Mouse (Mus musculus) E14TG2a.4 (cell line): ENCODE data around the gene Pax4.
A peak's percentile ranks its signal among the peaks of the same experiment; 100 is the strongest.

Source experiments
- H3K27me3 ChIP-seq: 2 replicates; pipeline ENCODE4 v1.6.1; 2014; ENCODE audit warnings: low read length, control low read depth; ENCODE audit not compliant: insufficient read depth
- H3K36me3 ChIP-seq: 2 replicates; pipeline ENCODE4 v1.6.1; 2014; ENCODE audit warnings: low read length, control low read depth; ENCODE audit not compliant: insufficient read depth
- H3K4me1 ChIP-seq: replicated peaks from 2 replicates; pipeline ENCODE4 v1.6.1; 2014; ENCODE audit warnings: low read depth, low read length, control low read depth
- H3K4me3 ChIP-seq: replicated peaks from 2 replicates; pipeline ENCODE4 v1.5.1; 2014; ENCODE audit warnings: mild to moderate bottlenecking, low read length
- H3K9me3 ChIP-seq: 2 replicates; pipeline ENCODE4 v1.6.1; 2014; ENCODE audit warnings: low read length, control low read depth
- CTCF ChIP-seq: conservative IDR thresholded peaks from 2 replicates; pipeline ENCODE4 v1.5.1; 2014; ENCODE audit warnings: low read length
- NANOG ChIP-seq: IDR thresholded peaks from 2 replicates; pipeline ENCODE4 v1.6.1; 2014; ENCODE audit warnings: borderline replicate concordance, low read length, mixed read lengths
- POU5F1 ChIP-seq: IDR thresholded peaks from 2 replicates; pipeline ENCODE4 v1.6.1; 2014; ENCODE audit warnings: low read length, borderline replicate concordance

Gene Pax4

GRCm38 (mm10) chr6:28464630-28465029 lies 15.5 kb upstream of the Pax4 start:
- H3K4me1 ChIP-seq = no peaks in the 10 kb centered on the region
- TF ChIP-seq CTCF (no peak), POU5F1 (no peak), NANOG (no peak)
- 0 out of 2 replicates have a peak, but pooled peaks cover 3% of the 10 kb centered on the region for H3K27me3 ChIP-seq
- H3K9me3 ChIP-seq = peaks cover 32% of the 10 kb centered on the region
- no peaks in the 10 kb centered on the region for H3K36me3 ChIP-seq
- no peak overlapping the region for H3K4me3 ChIP-seq

- H3K4me1 ChIP-seq = no peaks in the 10 kb centered on the region
- 0 out of 2 replicates have a peak, but pooled peaks cover 3% of the 10 kb centered on the region for H3K27me3 ChIP-seq
- peaks cover 68% of the 10 kb centered on the region for H3K9me3 ChIP-seq
- no peak overlapping the region for H3K4me3 ChIP-seq
- H3K36me3 ChIP-seq = no peaks in the 10 kb centered on the region
- TF ChIP-seq CTCF (no peak), NANOG (no peak), POU5F1 (no peak)
Measured at GRCm38 (mm10) chr6:28460534-28460933, 11.4 kb upstream of the Pax4 start.

- Histone ChIP-seq H3K36me3 (no peaks in the 10 kb centered on the region), H3K4me3 (no peak overlapping the region), H3K9me3 (peaks cover 79% of the 10 kb centered on the region), H3K27me3 (0 out of 2 replicates have a peak, but pooled peaks cover under 1% of the 10 kb centered on the region), H3K4me1 (no peaks in the 10 kb centered on the region)
- TF ChIP-seq NANOG (no peak), CTCF (no peak), POU5F1 (no peak)
Measured at GRCm38 (mm10) chr6:28459221-28459668, 10.1 kb upstream of the Pax4 start.

GRCm38 (mm10) chr6:28450977-28451376 lies 1.8 kb upstream of the Pax4 start:
- H3K4me3 ChIP-seq = peak overlapping the region; percentile 72
- H3K27me3 ChIP-seq = peaks cover 47% of the 10 kb centered on the region
- H3K9me3 ChIP-seq = peaks cover 40% of the 10 kb centered on the region
- peaks cover 11% of the 10 kb centered on the region for H3K4me1 ChIP-seq
- no peaks in the 10 kb centered on the region for H3K36me3 ChIP-seq
- TF ChIP-seq CTCF = no peak
- no peak for TF ChIP-seq NANOG
- TF ChIP-seq POU5F1 = no peak

- Histone ChIP-seq H3K4me3 (peak overlapping the region; percentile 72), H3K9me3 (peaks cover 36% of the 10 kb centered on the region), H3K4me1 (peaks cover 11% of the 10 kb centered on the region), H3K27me3 (peaks cover 50% of the 10 kb centered on the region), H3K36me3 (no peaks in the 10 kb centered on the region)
- no peak for TF ChIP-seq POU5F1
- no peak for TF ChIP-seq NANOG
- no peak; the same call in 1 of the 2 replicates for TF ChIP-seq CTCF
Measured at GRCm38 (mm10) chr6:28450481-28450880, 1.3 kb upstream of the Pax4 start.

- TF ChIP-seq CTCF = no peak
- no peak for TF ChIP-seq POU5F1
- TF ChIP-seq NANOG = no peak
- H3K4me1 ChIP-seq = peaks cover 11% of the 10 kb centered on the region
- no peaks in the 10 kb centered on the region for H3K36me3 ChIP-seq
- H3K9me3 ChIP-seq = peaks cover 13% of the 10 kb centered on the region
- H3K27me3 ChIP-seq = peaks cover 63% of the 10 kb centered on the region
- no peak overlapping the region for H3K4me3 ChIP-seq
Measured at GRCm38 (mm10) chr6:28447937-28448336, 1.2 kb downstream of the Pax4 start.

GRCm38 (mm10) chr6:28431538-28431855 lies 17.7 kb downstream of the Pax4 start:
- Histone ChIP-seq H3K9me3 (no peaks in the 10 kb centered on the region), H3K4me1 (0 out of 2 replicates have a peak, but pooled peaks cover 4% of the 10 kb centered on the region), H3K27me3 (peaks cover 10% of the 10 kb centered on the region; the same call in 1 of the 2 replicates), H3K36me3 (peaks cover 7% of the 10 kb centered on the region), H3K4me3 (no peak overlapping the region)
- TF ChIP-seq NANOG = no peak
- no peak for TF ChIP-seq POU5F1
- TF ChIP-seq CTCF = no peak

- H3K4me3 ChIP-seq = no peak overlapping the region
- peaks cover 10% of the 10 kb centered on the region; the same call in 1 of the 2 replicates for H3K27me3 ChIP-seq
- TF ChIP-seq POU5F1 (no peak), CTCF (no peak), NANOG (no peak)
- peaks cover 11% of the 10 kb centered on the region for H3K36me3 ChIP-seq
- H3K4me1 ChIP-seq = 0 out of 2 replicates have a peak, but pooled peaks cover 4% of the 10 kb centered on the region
- no peaks in the 10 kb centered on the region for H3K9me3 ChIP-seq
Measured at GRCm38 (mm10) chr6:28430795-28431537, 18.2 kb downstream of the Pax4 start.

- Histone ChIP-seq H3K4me1 (peaks cover 7% of the 10 kb centered on the region; the same call in 1 of the 2 replicates), H3K4me3 (no peak overlapping the region), H3K36me3 (peaks cover 22% of the 10 kb centered on the region), H3K27me3 (no peaks in the 10 kb centered on the region), H3K9me3 (no peaks in the 10 kb centered on the region)
- no peak for TF ChIP-seq POU5F1
- no peak for TF ChIP-seq NANOG
- TF ChIP-seq CTCF = no peak
Measured at GRCm38 (mm10) chr6:28429870-28430269, 19.3 kb downstream of the Pax4 start.
